Mouse (Mus musculus) midbrain, postnatal 0 days (tissue): ENCODE data around the gene Chchd1. TPM values are rescaled to one million over a fixed set of nuclear protein-coding genes. Genes with fewer than 3 reads are reported as not detected.

Source experiments
- ATAC-seq: fragments of 200-750 bp; cut with Nextera tagmentation; 2 replicates; pipeline ENCODE4 v1.8.0; 2017; ENCODE audit warnings: moderate number of reproducible peaks, mild to moderate bottlenecking, moderate TSS enrichment, moderate library complexity; ENCODE audit not compliant: low FRiP score
- DNase-seq: peaks from one replicate; pipeline ENCODE4 v3.0.0-alpha.2; 2015; ENCODE audit warnings: low spot score
- H3K27ac ChIP-seq: fragments of 300-500 bp; sonication (generic); 2 replicates; pipeline ENCODE4 v1.5.1; 2014; ENCODE audit warnings: low read depth, mild to moderate bottlenecking, low read length, mixed read lengths
- H3K27me3 ChIP-seq: fragments of 300-500 bp; sonication (generic); 2 replicates; pipeline ENCODE4 v1.6.1; 2014; ENCODE audit warnings: low read length, control low read depth, mixed read lengths; ENCODE audit not compliant: insufficient read depth
- H3K36me3 ChIP-seq: fragments of 300-500 bp; sonication (generic); 2 replicates; pipeline ENCODE4 v1.6.1; 2014; ENCODE audit warnings: low read length, control low read depth, mixed read lengths; ENCODE audit not compliant: insufficient read depth
- H3K4me1 ChIP-seq: fragments of 300-500 bp; sonication (generic); 2 replicates; pipeline ENCODE4 v1.6.1; 2014; ENCODE audit warnings: mild to moderate bottlenecking, control low read depth, antibody characterized with exemption, low read length, mixed read lengths; ENCODE audit not compliant: insufficient read depth
- H3K4me2 ChIP-seq: fragments of 300-500 bp; sonication (generic); 2 replicates; pipeline ENCODE4 v1.6.1; 2014; ENCODE audit warnings: low read depth, mild to moderate bottlenecking, low read length, mixed read lengths; ENCODE audit not compliant: poor library complexity, severe bottlenecking
- H3K4me3 ChIP-seq: fragments of 300-500 bp; sonication (generic); 2 replicates; pipeline ENCODE4 v1.5.1; 2014; ENCODE audit warnings: low read depth, mild to moderate bottlenecking, low read length, moderate library complexity
- H3K9ac ChIP-seq: fragments of 300-500 bp; sonication (generic); replicated peaks from 2 replicates; pipeline ENCODE4 v1.6.1; 2014; ENCODE audit warnings: mild to moderate bottlenecking, low read length, moderate library complexity, mixed read lengths; ENCODE audit not compliant: poor library complexity, severe bottlenecking
- H3K9me3 ChIP-seq: fragments of 300-500 bp; sonication (generic); 2 replicates; pipeline ENCODE4 v1.6.1; 2016; ENCODE audit warnings: low read length, control low read depth
- CTCF ChIP-seq: IDR thresholded peaks from 2 replicates; pipeline ENCODE4 v1.5.1; 2016; ENCODE audit warnings: antibody characterized with exemption, mild to moderate bottlenecking
- WGBS: fragments of 180-500 bp; shearing (Covaris S2); extraction: QIAGEN DNeasy Blood & Tissue Kit; methylation state at CpG from one replicate; pipeline ENCODE4 v1.1.7; 2014; 5-methylcytosine and 5-hydroxymethylcytosine counted together
- polyA plus RNA-seq: library from polyadenylated mRNA; unstranded; fragments of >200 nt; fragmentation: Nextera tagmentation; extraction: Ambion mirVana; gene quantifications from 2 replicates; pipeline ENCODE4 v1.2.1, GENCODE M21; 2015
- total RNA-seq: library from RNA; depleted of rRNA; stranded (reverse); fragments of >200 nt; gene quantifications from 2 replicates; pipeline ENCODE4 v1.2.3, GENCODE M21; 2014; rRNA removed

Gene Chchd1
- total RNA-seq = 122 and 180 TPM in 2 replicates
- 186 and 195 TPM in 2 replicates for polyA plus RNA-seq

DNA sequence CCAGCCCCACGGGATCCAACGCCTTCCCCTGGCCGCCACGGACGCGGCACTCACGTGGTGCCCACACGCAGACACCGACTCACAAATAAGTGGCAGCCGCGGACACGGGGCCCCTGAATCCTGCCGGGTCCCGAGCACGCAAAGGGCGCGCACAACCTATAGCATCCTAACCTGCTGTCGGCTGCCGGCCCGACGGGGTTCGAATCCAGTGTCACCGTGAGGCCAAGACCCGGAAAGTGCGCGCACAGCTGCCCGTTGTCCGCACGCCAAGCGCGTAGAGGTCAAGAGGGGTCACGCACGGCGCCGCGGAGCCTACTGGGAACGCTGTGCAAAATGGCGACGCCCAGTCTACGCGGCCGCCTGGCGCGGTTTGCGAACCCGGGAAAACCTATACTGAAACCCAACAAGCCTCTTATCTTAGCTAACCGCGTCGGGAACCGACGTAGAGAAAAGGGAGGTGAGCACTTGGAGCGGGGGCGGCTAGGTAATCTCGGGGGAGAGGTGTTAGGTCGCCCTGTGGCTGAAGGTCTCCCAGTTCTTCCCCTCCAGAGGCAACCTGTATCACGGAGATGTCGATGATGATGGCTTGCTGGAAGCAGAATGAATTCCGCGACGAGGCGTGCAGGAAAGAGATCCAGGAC lies at the start of gene Chchd1:
Gene Chchd1 (plus strand): TSS at position 266 of the 641 bp plus-strand sequence.
- Histone ChIP-seq H3K9ac (peak within 1 kb of the TSS; percentile 82), H3K4me1 (peaks cover 8% of the 10 kb centered on the region; the same call in 1 of the 2 replicates), H3K9me3 (no peaks in the 10 kb centered on the region), H3K27ac (peak within 1 kb of the TSS; percentile 88), H3K4me2 (peak within 1 kb of the TSS; percentile 64), H3K27me3 (no peaks in the 10 kb centered on the region), H3K4me3 (peak within 1 kb of the TSS; percentile 66), H3K36me3 (no peaks in the 10 kb centered on the region; the same call in 1 of the 2 replicates)
- ATAC-seq (peak; percentile 76), DNase-seq (peak; percentile 84)
- WGBS = under 1% methylated on average over 61 of the region's 61 CpGs
- no peak for TF ChIP-seq CTCF

- no peak for DNase-seq
- no peaks in the 10 kb centered on the region for H3K9me3 ChIP-seq
- no peak for TF ChIP-seq CTCF
- H3K27ac ChIP-seq = no peak overlapping the region
- no peak overlapping the region for H3K9ac ChIP-seq
- no peaks in the 10 kb centered on the region for H3K27me3 ChIP-seq
- H3K4me2 ChIP-seq = no peak overlapping the region
- no peak overlapping the region for H3K4me3 ChIP-seq
- WGBS = 80% methylated on average over 9 of the region's 9 CpGs
- ATAC-seq = no peak
- H3K4me1 ChIP-seq = no peaks in the 10 kb centered on the region
- no peaks in the 10 kb centered on the region for H3K36me3 ChIP-seq
These were observed 48.0 kb upstream of the Chchd1 start for GRCm38 (mm10) chr14:20654690-20655421.

DNA sequence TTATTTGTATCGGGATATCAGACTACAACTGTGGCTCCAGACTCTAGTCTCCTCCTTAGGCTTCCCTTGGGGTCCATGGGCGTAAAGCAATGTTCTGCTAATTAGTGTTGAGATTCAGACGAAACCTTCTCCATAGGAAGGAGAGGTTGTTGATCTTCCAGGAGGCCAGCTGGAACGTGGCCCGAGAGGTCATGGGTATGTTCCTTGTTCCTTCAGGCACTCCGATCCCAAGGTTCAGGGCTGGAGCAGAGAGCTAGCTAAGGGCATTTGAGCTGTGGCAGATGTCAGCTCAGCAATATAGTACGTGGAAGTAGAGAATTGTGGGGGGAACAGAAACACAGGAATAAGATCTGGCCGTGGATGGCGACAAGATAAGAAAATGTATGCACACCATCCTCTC lies 47.1 kb upstream of the Chchd1 start:
- no peaks in the 10 kb centered on the region for H3K36me3 ChIP-seq
- no peak for DNase-seq
- no peak overlapping the region for H3K4me3 ChIP-seq
- no peak overlapping the region for H3K4me2 ChIP-seq
- H3K9ac ChIP-seq = no peak overlapping the region
- H3K27ac ChIP-seq = no peak overlapping the region
- ATAC-seq = no peak
- TF ChIP-seq CTCF = no peak
- H3K4me1 ChIP-seq = no peaks in the 10 kb centered on the region; the same call in 1 of the 2 replicates
- H3K9me3 ChIP-seq = no peaks in the 10 kb centered on the region
- 82% methylated on average over 9 of the region's 9 CpGs for whole genome bisulfite sequencing
- H3K27me3 ChIP-seq = no peaks in the 10 kb centered on the region

DNA sequence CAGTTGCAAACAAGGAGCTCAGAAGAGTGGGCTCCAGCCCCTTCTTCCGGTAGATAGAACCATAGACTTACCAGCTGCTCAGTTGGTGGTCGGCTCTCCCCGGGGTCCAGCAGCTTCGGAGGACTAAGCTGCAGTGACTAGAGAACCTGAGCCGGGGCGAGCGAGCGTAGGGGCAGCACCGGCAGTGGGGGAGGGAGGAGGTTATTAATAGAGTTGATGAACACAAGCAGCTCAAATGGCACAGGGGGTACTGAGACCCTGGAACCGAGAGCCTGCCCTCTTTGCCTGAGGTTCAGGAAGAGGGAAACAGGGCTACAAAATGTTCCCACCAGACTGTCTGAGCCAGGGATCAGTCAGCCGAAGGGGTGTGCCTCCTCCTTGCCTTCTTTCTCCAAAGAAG lies 46.4 kb upstream of the Chchd1 start, which contains the start of gene Myoz1:
Gene Myoz1 (minus strand): TSS at position 180 of the 400 bp plus-strand sequence.
- 42% methylated on average over 11 of the region's 11 CpGs for WGBS
- H3K36me3 ChIP-seq = no peaks in the 10 kb centered on the region
- H3K27me3 ChIP-seq = no peaks in the 10 kb centered on the region
- H3K4me2 ChIP-seq = no peak within 1 kb of the TSS
- no peak for DNase-seq
- no peaks in the 10 kb centered on the region for H3K9me3 ChIP-seq
- no peak for ATAC-seq
- TF ChIP-seq CTCF = no peak
- H3K4me3 ChIP-seq = no peak within 1 kb of the TSS
- no peaks in the 10 kb centered on the region; the same call in 1 of the 2 replicates for H3K4me1 ChIP-seq
- no peak within 1 kb of the TSS for H3K9ac ChIP-seq
- no peak within 1 kb of the TSS for H3K27ac ChIP-seq

DNA sequence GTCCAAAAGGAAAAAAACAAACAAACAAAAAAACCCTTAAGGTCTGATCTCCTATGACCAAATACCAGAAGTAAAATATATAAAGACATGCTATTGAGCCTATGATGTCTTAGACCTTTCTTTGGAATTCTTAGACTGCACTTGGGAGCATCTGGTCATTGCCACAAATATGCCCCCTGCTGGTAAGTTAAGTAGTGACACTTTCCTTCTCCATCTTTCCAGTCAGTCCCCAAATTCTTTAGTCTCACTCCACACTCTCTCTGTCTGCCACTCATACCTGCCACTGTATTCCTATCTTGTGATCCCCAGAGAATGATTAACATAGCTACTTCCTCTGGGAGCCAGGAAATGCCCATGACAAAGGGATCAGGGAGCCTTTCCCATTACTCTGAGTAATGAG lies 44.5 kb upstream of the Chchd1 start:
- peak; percentile 67 for DNase-seq
- Histone ChIP-seq H3K4me1 (peaks cover 6% of the 10 kb centered on the region; the same call in 1 of the 2 replicates), H3K9ac (no peak overlapping the region), H3K9me3 (no peaks in the 10 kb centered on the region), H3K27ac (no peak overlapping the region), H3K27me3 (no peaks in the 10 kb centered on the region), H3K4me3 (no peak overlapping the region), H3K36me3 (no peaks in the 10 kb centered on the region), H3K4me2 (no peak overlapping the region)
- peak; percentile 81 for TF ChIP-seq CTCF
- no peak for ATAC-seq

GRCm38 (mm10) chr14:20658902-20659301 lies 43.9 kb upstream of the Chchd1 start:
- Histone ChIP-seq H3K36me3 (no peaks in the 10 kb centered on the region), H3K27me3 (no peaks in the 10 kb centered on the region), H3K27ac (no peak overlapping the region), H3K9ac (no peak overlapping the region), H3K4me1 (peaks cover 6% of the 10 kb centered on the region; the same call in 1 of the 2 replicates), H3K4me2 (no peak overlapping the region), H3K9me3 (no peaks in the 10 kb centered on the region), H3K4me3 (no peak overlapping the region)
- WGBS = 91% methylated on average over 6 of the region's 6 CpGs
- DNase-seq = no peak
- no peak for ATAC-seq
- TF ChIP-seq CTCF = no peak
